ENCODE assay signal across 10 mouse cellular contexts in genomic region chr4:151618420-151619310, GRCm38 (mm10).
A peak's percentile ranks its signal among the peaks of the same experiment; 100 is the strongest.
DNase-seq lines count a peak whose midpoint lies in the region; ATAC-seq lines count a peak whose summit lies in the region.
"Had no signal": no experiment of that assay in that cellular context is flagged by ENCODE, and none has a peak within 500 bp of the region (broad histone marks: within the 10 kb centered on the region; RNA-seq: fewer than 3 reads in every experiment).

No protein-coding gene starts in this region.

- no peak overlapping the region for H3K27ac ChIP-seq in forebrain, embryonic 12.5 days
- 0 out of 2 replicates have a peak overlapping the region, but pooled peaks have one; percentile 30 for H3K27ac ChIP-seq in midbrain, embryonic 12.5 days (replicated peaks)
- H3K27ac ChIP-seq in intestine, embryonic 16.5 days (ENCODE audit: low read length) = no peak overlapping the region

- WGBS in forebrain, embryonic 12.5 days = 33% methylated on average over 21 of the region's 21 CpGs
- WGBS in midbrain, embryonic 12.5 days = 36% methylated on average over 21 of the region's 21 CpGs
- 41% methylated on average over 21 of the region's 21 CpGs for WGBS in intestine, embryonic 16.5 days

- no peak for DNase-seq in frontal cortex, postnatal 14 days (ENCODE audit: low spot score in 2 of 2)
- peak; percentile 69 for DNase-seq in MN1 (ENCODE audit: low spot score)
- DNase-seq in ovary, adult 18-20 months (ENCODE audit: low spot score) = no peak
- DNase-seq in urinary bladder, postnatal 14 days (ENCODE audit: low spot score) = no peak
- DNase-seq: liver had no signal

- no peaks in the 10 kb centered on the region for H3K9me3 ChIP-seq in forebrain, embryonic 12.5 days
- H3K9me3 ChIP-seq in midbrain, embryonic 12.5 days = 0 out of 2 replicates have a peak, but pooled peaks cover 4% of the 10 kb centered on the region
- H3K9me3 ChIP-seq in intestine, embryonic 16.5 days (ENCODE audit: control insufficient read depth, low read length) = no peaks in the 10 kb centered on the region

- peak overlapping the region; percentile 8; the same call in 1 of the 2 replicates for H3K4me2 ChIP-seq in forebrain, embryonic 12.5 days
- peak overlapping the region; percentile 4 for H3K4me2 ChIP-seq in midbrain, embryonic 12.5 days (replicated peaks)
- H3K4me2 ChIP-seq in intestine, embryonic 16.5 days (ENCODE audit: low read depth, low read length) = no peak overlapping the region

- no peaks in the 10 kb centered on the region for H3K27me3 ChIP-seq in forebrain, embryonic 12.5 days
- peaks cover 3% of the 10 kb centered on the region; the same call in 1 of the 2 replicates for H3K27me3 ChIP-seq in midbrain, embryonic 12.5 days
- no peaks in the 10 kb centered on the region for H3K27me3 ChIP-seq in intestine, embryonic 16.5 days (replicated peaks; ENCODE audit: control insufficient read depth, insufficient read depth, low read length)

- no peak overlapping the region for H3K9ac ChIP-seq in forebrain, embryonic 12.5 days
- no peak overlapping the region for H3K9ac ChIP-seq in midbrain, embryonic 12.5 days (replicated peaks)
- H3K9ac ChIP-seq in intestine, embryonic 16.5 days (ENCODE audit: low read depth, low read length) = no peak overlapping the region

- no peaks in the 10 kb centered on the region for H3K36me3 ChIP-seq in forebrain, embryonic 12.5 days (replicated peaks)
- H3K36me3 ChIP-seq in midbrain, embryonic 12.5 days = no peaks in the 10 kb centered on the region
- no peaks in the 10 kb centered on the region for H3K36me3 ChIP-seq in intestine, embryonic 16.5 days (ENCODE audit: control insufficient read depth, insufficient read depth, low read length)

- 0 out of 2 replicates have a peak, but pooled peaks have one; percentile 38 for ATAC-seq in frontal cortex, adult (ENCODE audit: low TSS enrichment)
- 0 out of 2 replicates have a peak, but pooled peaks have one; percentile 41 for ATAC-seq in forebrain, embryonic 12.5 days (ENCODE audit: low FRiP score)
- peak; percentile 72 for ATAC-seq in midbrain, embryonic 12.5 days (ENCODE audit: low FRiP score, low read depth)
- no peak for ATAC-seq in intestine, embryonic 16.5 days
- ATAC-seq: inflammation-experienced regulatory T-cells, adult 6 months had no signal

- H3K4me3 ChIP-seq in forebrain, embryonic 12.5 days (replicated peaks) = no peak overlapping the region
- no peak overlapping the region for H3K4me3 ChIP-seq in midbrain, embryonic 12.5 days
- no peak overlapping the region for H3K4me3 ChIP-seq in intestine, embryonic 16.5 days (ENCODE audit: low read length)

- H3K4me1 ChIP-seq in forebrain, embryonic 12.5 days = peaks cover 14% of the 10 kb centered on the region
- peaks cover 15% of the 10 kb centered on the region for H3K4me1 ChIP-seq in midbrain, embryonic 12.5 days
- no peaks in the 10 kb centered on the region for H3K4me1 ChIP-seq in intestine, embryonic 16.5 days (ENCODE audit: control insufficient read depth, insufficient read depth, low read length)
